Mouse (Mus musculus) embryonic facial prominence, embryonic 15.5 days (tissue): ENCODE data around the gene Ciart. TPM values are rescaled to one million over a fixed set of nuclear protein-coding genes. Genes with fewer than 3 reads are reported as not detected.
A peak's percentile ranks its signal among the peaks of the same experiment; 100 is the strongest.

Experiments used
- ATAC-seq: fragments of 200-750 bp; cut with Nextera tagmentation; 2 replicates; pipeline ENCODE4 v1.8.0; 2017; ENCODE audit warnings: low read depth, moderate TSS enrichment; ENCODE audit not compliant: insufficient number of reproducible peaks, low FRiP score, low TSS enrichment
- H3K27ac ChIP-seq: fragments of 300-500 bp; sonication (generic); replicated peaks from 2 replicates; pipeline ENCODE4 v1.5.1; 2015; ENCODE audit warnings: mild to moderate bottlenecking, inconsistent platforms
- H3K27me3 ChIP-seq: fragments of 300-500 bp; sonication (generic); 2 replicates; pipeline ENCODE4 v1.6.1; 2015; ENCODE audit warnings: inconsistent platforms
- H3K36me3 ChIP-seq: fragments of 300-500 bp; sonication (generic); 2 replicates; pipeline ENCODE4 v1.6.1; 2015; ENCODE audit warnings: mild to moderate bottlenecking, inconsistent platforms
- H3K4me1 ChIP-seq: fragments of 300-500 bp; sonication (generic); 2 replicates; pipeline ENCODE4 v1.6.1; 2015; ENCODE audit warnings: inconsistent platforms
- H3K4me2 ChIP-seq: fragments of 300-500 bp; sonication (generic); replicated peaks from 2 replicates; pipeline ENCODE4 v1.6.1; 2015; ENCODE audit warnings: mild to moderate bottlenecking, inconsistent platforms
- H3K4me3 ChIP-seq: fragments of 300-500 bp; sonication (generic); replicated peaks from 2 replicates; pipeline ENCODE4 v1.5.1; 2015; ENCODE audit warnings: mild to moderate bottlenecking, inconsistent platforms
- H3K9ac ChIP-seq: fragments of 300-500 bp; sonication (generic); 2 replicates; pipeline ENCODE4 v1.6.1; 2015; ENCODE audit warnings: inconsistent platforms
- H3K9me3 ChIP-seq: fragments of 300-500 bp; sonication (generic); replicated peaks from 2 replicates; pipeline ENCODE4 v1.6.1; 2016; ENCODE audit warnings: inconsistent platforms
- WGBS: fragments of 180-500 bp; shearing (Covaris S2); methylation state at CpG from one replicate; pipeline ENCODE4 v1.1.7; 2015; 5-methylcytosine and 5-hydroxymethylcytosine counted together
- polyA plus RNA-seq: library from polyadenylated mRNA; unstranded; fragments of >200 nt; fragmentation: Nextera tagmentation; extraction: Ambion mirVana; gene quantifications from 2 replicates; pipeline ENCODE4 v1.2.1, GENCODE M21; 2015

Gene Ciart
- polyA plus RNA-seq, 1 experiment from 2014 or later: 8.2 TPM

DNA sequence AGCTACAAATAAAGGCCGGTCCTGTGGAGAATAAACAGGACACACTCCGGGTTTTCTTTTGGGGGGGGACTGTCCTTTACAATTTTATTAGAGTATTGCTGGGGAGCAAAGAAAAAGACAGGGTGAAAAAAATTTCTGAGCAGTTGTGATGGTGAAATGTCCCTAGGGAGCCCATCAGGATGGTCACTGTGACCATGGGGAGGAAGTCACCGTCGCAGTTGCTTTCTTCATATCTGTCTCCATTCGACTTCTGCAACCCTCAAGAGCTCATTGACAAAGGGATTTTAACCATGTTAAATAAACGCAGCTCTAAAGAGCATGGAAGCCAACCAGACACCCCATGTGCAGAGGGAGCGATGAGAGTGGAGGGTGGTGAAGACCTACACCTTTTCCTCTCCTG, 34.7 kb upstream of the Ciart start:
- WGBS: 75% methylated on average over 7 of the region's 7 CpGs
- H3K27me3 ChIP-seq: no peaks in the 10 kb centered on the region
- no peak overlapping the region for H3K4me3 ChIP-seq
- no peaks in the 10 kb centered on the region for H3K36me3 ChIP-seq
- no peaks in the 10 kb centered on the region for H3K9me3 ChIP-seq
- no peak overlapping the region for H3K4me2 ChIP-seq
- H3K27ac ChIP-seq: no peak overlapping the region
- no peak for ATAC-seq
- no peak overlapping the region for H3K9ac ChIP-seq
- H3K4me1 ChIP-seq: no peaks in the 10 kb centered on the region

GRCm38 (mm10) chr3:95914706-95915105, 32.7 kb upstream of the Ciart start:
- no peak overlapping the region for H3K9ac ChIP-seq
- 92% methylated on average over 4 of the region's 4 CpGs for WGBS
- no peak overlapping the region for H3K4me2 ChIP-seq
- H3K4me1 ChIP-seq: no peaks in the 10 kb centered on the region
- H3K9me3 ChIP-seq: no peaks in the 10 kb centered on the region
- H3K36me3 ChIP-seq: no peaks in the 10 kb centered on the region
- H3K27ac ChIP-seq: no peak overlapping the region
- H3K27me3 ChIP-seq: no peaks in the 10 kb centered on the region
- no peak overlapping the region for H3K4me3 ChIP-seq
- no peak for ATAC-seq

DNA sequence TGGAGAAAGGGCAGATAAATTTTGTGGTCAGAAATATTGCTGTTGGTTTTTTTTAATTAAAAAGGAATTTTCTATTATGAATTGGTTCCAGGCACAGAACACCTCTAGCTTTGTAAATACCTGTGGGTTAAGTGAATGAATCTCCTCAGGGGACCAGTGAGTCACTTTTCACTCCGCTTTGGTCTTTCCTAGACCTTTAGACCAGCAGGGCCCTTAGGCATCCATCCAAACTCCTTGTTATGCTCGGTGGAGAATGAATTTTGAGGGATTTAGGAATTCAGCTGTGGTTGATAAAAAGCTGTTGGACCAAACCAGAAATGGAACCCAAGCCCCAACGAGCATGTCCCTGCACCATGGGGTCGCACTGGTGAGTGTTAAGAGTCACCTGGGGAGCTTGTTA, 25.6 kb upstream of the Ciart start:
- Histone ChIP-seq H3K9me3 (no peaks in the 10 kb centered on the region), H3K9ac (no peak overlapping the region), H3K4me3 (no peak overlapping the region), H3K27me3 (peaks cover 23% of the 10 kb centered on the region; the same call in 1 of the 2 replicates), H3K36me3 (no peaks in the 10 kb centered on the region), H3K4me2 (no peak overlapping the region), H3K27ac (no peak overlapping the region), H3K4me1 (peaks cover 32% of the 10 kb centered on the region)
- WGBS: 34% methylated on average over 4 of the region's 4 CpGs
- no peak for ATAC-seq

- under 1% methylated on average over 12 of the region's 12 CpGs for WGBS
- H3K27ac ChIP-seq: no peak overlapping the region
- H3K4me3 ChIP-seq: peak overlapping the region; percentile 27
- H3K36me3 ChIP-seq: no peaks in the 10 kb centered on the region
- H3K27me3 ChIP-seq: peaks cover 23% of the 10 kb centered on the region; the same call in 1 of the 2 replicates
- peak overlapping the region; percentile 73 for H3K4me2 ChIP-seq
- no peak overlapping the region for H3K9ac ChIP-seq
- no peaks in the 10 kb centered on the region for H3K9me3 ChIP-seq
- no peak for ATAC-seq
- peaks cover 36% of the 10 kb centered on the region for H3K4me1 ChIP-seq
Measured at GRCm38 (mm10) chr3:95906860-95907259, 24.8 kb upstream of the Ciart start.

- no peak overlapping the region for H3K27ac ChIP-seq
- H3K36me3 ChIP-seq: no peaks in the 10 kb centered on the region
- no peak for ATAC-seq
- H3K4me3 ChIP-seq: peak overlapping the region; percentile 27
- peak overlapping the region; percentile 73 for H3K4me2 ChIP-seq
- no peaks in the 10 kb centered on the region for H3K9me3 ChIP-seq
- peaks cover 23% of the 10 kb centered on the region; the same call in 1 of the 2 replicates for H3K27me3 ChIP-seq
- peaks cover 40% of the 10 kb centered on the region for H3K4me1 ChIP-seq
- WGBS: under 1% methylated on average over 12 of the region's 12 CpGs
- no peak overlapping the region for H3K9ac ChIP-seq
Measured at GRCm38 (mm10) chr3:95905940-95906492, 24.0 kb upstream of the Ciart start.

GRCm38 (mm10) chr3:95905146-95905939, 23.3 kb upstream of the Ciart start:
- no peak for ATAC-seq
- H3K27ac ChIP-seq: no peak overlapping the region
- H3K27me3 ChIP-seq: peaks cover 23% of the 10 kb centered on the region; the same call in 1 of the 2 replicates
- under 1% methylated on average over 18 of the region's 18 CpGs for WGBS
- peak overlapping the region; percentile 21; the same call in 1 of the 2 replicates for H3K9ac ChIP-seq
- peak overlapping the region; percentile 73 for H3K4me2 ChIP-seq
- peaks cover 40% of the 10 kb centered on the region for H3K4me1 ChIP-seq
- H3K9me3 ChIP-seq: no peaks in the 10 kb centered on the region
- no peaks in the 10 kb centered on the region for H3K36me3 ChIP-seq
- peak overlapping the region; percentile 36 for H3K4me3 ChIP-seq

GRCm38 (mm10) chr3:95904568-95904967, 22.5 kb upstream of the Ciart start, which contains the start of gene Car14:
TSS of gene Car14 (minus strand) at chr3:95904691.
- under 1% methylated on average over 15 of the region's 15 CpGs for WGBS
- Histone ChIP-seq H3K9ac (peak within 1 kb of the TSS; percentile 21; the same call in 1 of the 2 replicates), H3K4me2 (peak within 1 kb of the TSS; percentile 73), H3K36me3 (no peaks in the 10 kb centered on the region), H3K4me1 (peaks cover 40% of the 10 kb centered on the region), H3K27ac (no peak within 1 kb of the TSS), H3K27me3 (peaks cover 23% of the 10 kb centered on the region; the same call in 1 of the 2 replicates), H3K4me3 (peak within 1 kb of the TSS; percentile 36), H3K9me3 (no peaks in the 10 kb centered on the region)
- peak; percentile 26; the same call in 1 of the 2 replicates for ATAC-seq

DNA sequence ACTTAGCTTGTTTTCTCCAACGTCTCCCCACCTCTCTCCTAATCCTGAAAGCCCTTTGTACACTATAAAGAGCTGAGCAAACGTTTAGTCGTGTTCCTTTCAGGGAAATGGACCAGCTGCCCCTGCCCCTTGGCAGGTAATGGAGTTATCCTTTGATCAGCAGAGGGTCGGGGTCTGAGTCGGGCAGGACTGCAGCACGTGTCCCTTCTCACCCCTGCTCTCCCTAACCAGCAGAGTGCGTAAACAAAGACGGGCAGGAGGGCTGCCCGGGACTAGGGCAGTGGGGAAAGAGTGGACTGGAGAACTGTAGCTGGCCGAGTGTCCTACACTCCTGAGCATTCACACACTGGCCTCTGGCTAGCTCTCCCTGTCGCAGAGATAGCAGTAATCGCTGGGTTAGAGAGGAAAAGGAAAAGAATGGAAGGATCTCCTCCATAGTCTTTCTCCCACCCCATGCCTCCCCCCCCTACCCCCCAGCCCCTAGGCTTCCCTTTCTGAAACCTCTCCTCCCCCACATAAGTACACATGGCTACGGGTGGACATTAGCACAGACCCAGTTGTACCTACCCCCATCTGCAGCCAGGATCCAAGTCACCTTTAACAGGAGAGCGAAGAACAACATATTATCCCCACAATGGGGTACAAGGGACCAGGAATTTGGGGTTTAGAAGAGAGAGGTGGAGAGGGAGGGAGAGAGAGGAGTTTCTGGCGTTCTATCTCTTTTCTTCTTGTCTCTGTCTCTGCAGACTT, 21.9 kb upstream of the Ciart start:
- peaks cover 40% of the 10 kb centered on the region for H3K4me1 ChIP-seq
- H3K27ac ChIP-seq: no peak overlapping the region
- H3K4me2 ChIP-seq: peak overlapping the region; percentile 73
- H3K27me3 ChIP-seq: peaks cover 23% of the 10 kb centered on the region; the same call in 1 of the 2 replicates
- no peaks in the 10 kb centered on the region for H3K36me3 ChIP-seq
- H3K4me3 ChIP-seq: peak overlapping the region; percentile 36
- no peak overlapping the region for H3K9ac ChIP-seq
- ATAC-seq: no peak
- no peaks in the 10 kb centered on the region for H3K9me3 ChIP-seq
- WGBS: 4% methylated on average over 15 of the region's 15 CpGs

- ATAC-seq: no peak
- Histone ChIP-seq H3K27ac (no peak overlapping the region), H3K9me3 (no peaks in the 10 kb centered on the region), H3K4me3 (no peak overlapping the region), H3K36me3 (no peaks in the 10 kb centered on the region; the same call in 1 of the 2 replicates), H3K4me1 (peaks cover 40% of the 10 kb centered on the region), H3K4me2 (no peak overlapping the region), H3K9ac (no peak overlapping the region), H3K27me3 (peaks cover 23% of the 10 kb centered on the region; the same call in 1 of the 2 replicates)
- WGBS: 31% methylated on average over 6 of the region's 6 CpGs
Measured at GRCm38 (mm10) chr3:95902643-95903042, 20.6 kb upstream of the Ciart start.

DNA sequence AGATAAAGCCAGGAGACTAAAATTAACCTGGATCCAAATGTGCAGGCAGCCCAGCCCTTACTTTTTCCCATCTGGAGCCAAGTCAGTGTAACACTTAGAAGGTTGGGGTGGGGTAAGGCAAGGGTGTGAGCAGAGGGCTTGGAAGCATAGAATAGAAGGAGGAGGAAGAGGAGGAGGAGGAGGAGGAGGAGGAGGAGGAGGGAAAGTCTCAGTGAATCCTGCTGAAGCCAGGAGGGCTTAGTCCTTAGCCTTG, 20.2 kb upstream of the Ciart start:
- no peaks in the 10 kb centered on the region for H3K9me3 ChIP-seq
- peaks cover 3% of the 10 kb centered on the region; the same call in 1 of the 2 replicates for H3K36me3 ChIP-seq
- H3K9ac ChIP-seq: no peak overlapping the region
- H3K4me2 ChIP-seq: no peak overlapping the region
- peaks cover 19% of the 10 kb centered on the region; the same call in 1 of the 2 replicates for H3K27me3 ChIP-seq
- no peak overlapping the region for H3K4me3 ChIP-seq
- no peak for ATAC-seq
- H3K4me1 ChIP-seq: peaks cover 39% of the 10 kb centered on the region
- H3K27ac ChIP-seq: no peak overlapping the region
